Mouse (Mus musculus) olfactory bulb, adult 2 months (tissue): Measurements from ENCODE around the gene Egfl8.

Source experiments
- CTCF ChIP-seq: fragments of 200-500 bp; IDR thresholded peaks from 2 replicates; pipeline ENCODE4 v1.5.1; 2012; ENCODE audit warnings: low read depth, mild to moderate bottlenecking, low read length, moderate library complexity; ENCODE audit not compliant: insufficient read depth
- POLR2A ChIP-seq: fragments of 200-500 bp; IDR thresholded peaks from 2 replicates; pipeline ENCODE4 v1.6.1; 2012; ENCODE audit warnings: mild to moderate bottlenecking, low read depth, low read length, moderate library complexity; ENCODE audit not compliant: insufficient read depth

- TF ChIP-seq CTCF = no peak
- no peak for TF ChIP-seq POLR2A
Measured at GRCm38 (mm10) chr17:34569919-34570318, 45.9 kb downstream of the Egfl8 start.
